Mouse (Mus musculus) megakaryocyte, embryonic 14.5 days (primary cell): Measurements from ENCODE around the gene Pyroxd2. TPM values are rescaled to one million over a fixed set of nuclear protein-coding genes. Genes with fewer than 3 reads are reported as not detected.
A peak's percentile ranks its signal among the peaks of the same experiment; 100 is the strongest.
"Not testable (repeated sequence)": the region's sequence is repeated elsewhere in the genome, so short reads cannot be mapped to it uniquely, and the experiment has no call there.

Experiments
- H3K27me3 ChIP-seq: replicated peaks from 2 replicates; pipeline ENCODE3; 2012; ENCODE audit warnings: inconsistent platforms
- H3K36me3 ChIP-seq: replicated peaks from 2 replicates; pipeline ENCODE3; 2012; ENCODE audit warnings: low read length, inconsistent platforms, mixed read lengths
- H3K4me1 ChIP-seq: 2 replicates; pipeline ENCODE4 v1.6.1; 2012; ENCODE audit warnings: inconsistent platforms
- H3K4me3 ChIP-seq: replicated peaks from 2 replicates; pipeline ENCODE3; 2012; ENCODE audit warnings: moderate library complexity, mild to moderate bottlenecking, inconsistent platforms
- H3K9me3 ChIP-seq: 2 replicates; pipeline ENCODE4 v1.6.1; 2012; ENCODE audit warnings: inconsistent platforms
- FLI1 ChIP-seq: IDR thresholded peaks from 2 replicates; pipeline ENCODE4 v1.6.1; 2012; ENCODE audit warnings: low read length, inconsistent platforms, mixed read lengths
- GATA1 ChIP-seq: IDR thresholded peaks from 3 replicates; pipeline ENCODE4 v1.6.1; 2012; ENCODE audit warnings: mixed read lengths, low read length, inconsistent platforms, borderline replicate concordance
- polyA plus RNA-seq: library from polyadenylated mRNA; stranded (reverse); fragments of >175 nt; gene quantifications from 2 replicates; pipeline ENCODE4 v1.2.3, GENCODE M21; 2012; ENCODE audit warnings: low replicate concordance; ENCODE audit not compliant: insufficient read depth

Pyroxd2 gene
- polyA plus RNA-seq, result 0.80 and 2.4 TPM in 2 replicates

DNA sequence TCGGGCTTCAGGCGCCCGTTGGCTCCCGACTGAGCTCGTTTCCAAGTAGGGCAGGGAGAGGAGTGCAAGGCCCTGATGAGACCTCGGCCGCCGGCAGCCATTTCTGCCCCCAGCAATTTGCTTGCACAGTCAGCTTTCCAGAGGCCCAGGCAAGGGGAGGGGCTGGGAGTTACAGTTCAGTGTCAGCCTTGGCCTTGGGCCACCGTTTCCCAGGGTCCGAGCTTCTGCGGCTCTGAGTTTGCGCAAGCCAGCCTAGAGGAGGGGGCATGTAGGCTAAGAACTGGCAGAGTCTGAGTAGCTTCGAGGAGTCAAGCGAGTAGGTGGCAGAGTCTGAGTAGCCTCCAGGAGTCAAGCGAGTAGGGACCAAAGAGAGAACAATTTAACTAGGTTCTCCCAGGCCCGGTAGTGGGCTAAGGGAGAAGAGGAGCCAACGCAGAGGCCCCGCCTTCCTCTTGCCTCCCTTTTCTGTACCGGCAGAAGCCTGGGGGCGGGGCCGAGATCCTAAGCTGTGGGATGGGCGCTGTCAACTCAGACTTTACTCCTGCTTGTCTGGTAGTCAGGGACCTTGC lies at the start of gene Pyroxd2:
Pyroxd2 (minus strand) TSS at position 413 of the 569 bp plus-strand sequence.
- Histone ChIP-seq H3K27me3 (peaks cover 14% of the 10 kb centered on the region), H3K4me3 (peak within 1 kb of the TSS; percentile 83), H3K4me1 (peaks cover 37% of the 10 kb centered on the region), H3K9me3 (no peaks in the 10 kb centered on the region), H3K36me3 (peaks cover 25% of the 10 kb centered on the region)
- TF ChIP-seq FLI1 (no peak), GATA1 (no peak)

DNA sequence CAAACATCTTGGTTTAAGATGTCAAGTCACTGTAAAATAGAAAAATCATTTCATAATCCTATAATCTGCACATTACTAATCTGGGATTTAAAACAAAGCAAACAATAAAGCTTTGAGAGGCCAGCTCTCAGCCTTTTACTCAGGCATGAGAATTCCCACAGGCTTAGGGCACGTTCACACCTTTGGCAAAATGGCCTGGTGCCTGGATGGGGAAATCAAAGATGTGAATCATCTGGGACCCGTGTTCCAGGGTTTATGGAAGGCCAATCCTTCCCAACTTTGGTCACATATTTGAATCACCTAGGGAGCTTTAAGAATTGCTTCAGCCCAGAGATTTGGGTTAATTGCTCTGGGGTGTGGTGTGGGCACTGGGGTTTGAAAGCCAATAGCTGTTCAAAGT lies 45.3 kb upstream of the Pyroxd2 start:
- Histone ChIP-seq H3K36me3 (no peaks in the 10 kb centered on the region), H3K9me3 (no peaks in the 10 kb centered on the region), H3K4me1 (peaks cover 25% of the 10 kb centered on the region), H3K27me3 (peaks cover 25% of the 10 kb centered on the region), H3K4me3 (no peak overlapping the region)
- TF ChIP-seq GATA1, result no peak
- no peak for TF ChIP-seq FLI1

DNA sequence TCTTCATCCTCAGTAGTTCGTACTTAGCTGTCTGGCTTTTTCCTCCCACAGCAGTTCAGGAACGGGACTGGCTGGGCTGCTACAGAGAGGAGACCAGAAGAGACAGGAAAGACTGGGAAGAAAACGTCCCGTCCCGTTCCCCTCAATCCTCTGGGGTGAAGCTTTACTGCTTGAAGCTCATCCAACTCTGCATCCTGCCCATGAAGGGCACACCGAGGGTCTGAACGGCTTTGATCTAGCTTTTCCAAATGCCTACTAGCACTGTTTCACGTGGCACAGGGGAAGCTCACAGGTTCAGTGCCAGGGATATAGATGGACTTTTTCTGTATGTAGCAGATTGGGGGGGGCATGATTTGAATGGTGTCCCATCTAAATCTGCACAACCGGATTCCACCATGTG lies 43.2 kb upstream of the Pyroxd2 start:
- TF ChIP-seq GATA1, result no peak
- TF ChIP-seq FLI1, result no peak
- Histone ChIP-seq H3K9me3 (no peaks in the 10 kb centered on the region), H3K4me3 (no peak overlapping the region), H3K36me3 (no peaks in the 10 kb centered on the region), H3K4me1 (peaks cover 29% of the 10 kb centered on the region), H3K27me3 (peaks cover 26% of the 10 kb centered on the region)

DNA sequence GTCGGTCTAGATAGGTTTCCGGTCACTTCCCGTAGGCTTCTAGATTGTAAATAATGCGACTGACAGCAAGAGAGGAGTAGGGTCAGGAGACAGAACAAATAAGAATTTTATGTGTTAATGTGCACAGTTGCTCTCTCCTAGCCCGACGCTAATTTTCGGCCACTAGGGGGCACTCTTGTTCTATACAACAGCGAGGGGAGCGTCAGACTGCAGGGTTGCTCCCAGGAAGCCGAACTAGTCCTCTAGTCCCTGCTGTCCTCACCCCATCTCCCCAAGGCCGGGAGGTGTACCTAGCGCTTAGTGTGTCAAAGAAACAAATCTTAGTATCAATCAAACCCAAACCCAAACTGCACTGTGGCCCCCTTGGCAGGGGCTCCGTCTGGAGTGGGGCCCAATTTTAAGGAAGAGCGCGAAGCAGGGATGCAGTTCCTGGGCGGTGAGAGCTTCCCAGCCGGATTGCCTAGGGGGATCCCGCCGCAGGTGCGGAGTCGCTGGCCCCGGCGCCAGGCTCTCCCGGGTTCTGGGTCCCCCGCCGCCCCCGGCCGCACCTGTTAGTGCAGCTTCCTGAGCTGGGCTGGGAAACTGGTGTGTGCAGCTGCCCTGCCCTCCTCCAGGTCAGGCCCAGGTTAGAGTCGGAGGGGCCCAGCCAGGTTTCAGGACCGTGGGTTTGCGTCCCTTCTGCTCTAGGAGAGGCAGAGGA lies 42.5 kb upstream of the Pyroxd2 start:
- peak overlapping the region; percentile 89 for H3K4me3 ChIP-seq
- no peak for TF ChIP-seq GATA1
- TF ChIP-seq FLI1, result no peak

DNA sequence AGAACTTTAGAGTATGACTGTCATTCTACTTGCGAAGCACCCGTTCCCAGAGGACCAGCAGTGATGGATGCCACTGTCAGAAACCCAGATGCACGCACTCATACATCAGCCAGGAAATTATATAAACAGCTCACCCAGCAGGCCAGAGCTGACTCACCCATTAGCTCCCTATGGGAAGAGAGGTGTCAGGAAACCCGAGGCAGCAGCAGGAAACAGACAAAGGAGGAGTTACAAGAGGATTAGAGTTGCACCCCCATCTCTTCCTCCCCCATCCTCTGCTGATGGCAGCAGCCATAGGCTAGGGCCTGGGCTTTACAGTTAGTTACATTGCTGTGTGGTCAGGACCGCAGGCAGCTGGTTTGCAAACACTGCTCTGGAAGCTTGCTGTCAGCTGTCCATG lies 35.7 kb upstream of the Pyroxd2 start:
- peak overlapping the region; percentile 44 for H3K4me3 ChIP-seq
- peaks cover 3% of the 10 kb centered on the region for H3K27me3 ChIP-seq
- no peaks in the 10 kb centered on the region for H3K36me3 ChIP-seq
- no peaks in the 10 kb centered on the region for H3K9me3 ChIP-seq
- peaks cover 75% of the 10 kb centered on the region for H3K4me1 ChIP-seq
- TF ChIP-seq FLI1 (0 out of 2 replicates have a peak, but pooled peaks have one; percentile 20), GATA1 (no peak)

More for the DNA sequence above, 42.5 kb upstream of the Pyroxd2 start:
- Histone ChIP-seq H3K36me3 (no peaks in the 10 kb centered on the region), H3K27me3 (peaks cover 26% of the 10 kb centered on the region), H3K4me1 (peaks cover 37% of the 10 kb centered on the region), H3K9me3 (no peaks in the 10 kb centered on the region)

DNA sequence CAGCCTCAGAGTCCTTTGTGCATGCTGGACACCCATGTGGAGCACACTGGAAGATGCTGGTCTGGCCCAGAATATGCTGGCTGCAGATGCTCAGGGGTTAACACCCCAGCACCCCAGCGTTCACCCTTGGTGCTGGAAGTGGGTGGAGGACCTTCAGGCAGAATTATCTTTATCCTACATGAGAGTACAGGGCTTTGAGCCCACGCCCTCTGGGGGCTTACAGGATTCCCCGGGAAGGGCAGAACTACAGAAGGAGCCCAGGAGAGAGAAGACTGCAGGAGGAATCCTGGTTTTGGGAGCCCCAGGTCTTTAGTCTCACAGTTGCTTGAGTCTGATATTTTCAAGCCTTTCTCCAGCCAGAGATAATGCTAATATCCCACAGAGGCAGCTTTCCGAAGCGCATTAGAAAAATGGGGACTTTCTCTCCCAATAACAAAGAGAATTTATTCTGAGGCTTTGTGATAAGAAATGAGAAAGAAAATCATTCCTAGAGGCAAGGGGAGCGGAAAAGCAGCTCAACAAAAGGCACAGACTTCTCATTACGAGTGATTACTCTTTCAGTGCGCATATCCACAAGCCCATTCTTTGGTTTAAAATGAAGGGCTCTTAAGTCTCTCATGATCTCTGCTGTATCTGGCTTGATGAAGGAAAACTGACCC lies 33.1 kb upstream of the Pyroxd2 start:
- Histone ChIP-seq H3K27me3 (no peaks in the 10 kb centered on the region), H3K4me1 (peaks cover 68% of the 10 kb centered on the region), H3K9me3 (no peaks in the 10 kb centered on the region), H3K4me3 (no peak overlapping the region), H3K36me3 (no peaks in the 10 kb centered on the region)
- TF ChIP-seq FLI1 (no peak), GATA1 (no peak)

DNA sequence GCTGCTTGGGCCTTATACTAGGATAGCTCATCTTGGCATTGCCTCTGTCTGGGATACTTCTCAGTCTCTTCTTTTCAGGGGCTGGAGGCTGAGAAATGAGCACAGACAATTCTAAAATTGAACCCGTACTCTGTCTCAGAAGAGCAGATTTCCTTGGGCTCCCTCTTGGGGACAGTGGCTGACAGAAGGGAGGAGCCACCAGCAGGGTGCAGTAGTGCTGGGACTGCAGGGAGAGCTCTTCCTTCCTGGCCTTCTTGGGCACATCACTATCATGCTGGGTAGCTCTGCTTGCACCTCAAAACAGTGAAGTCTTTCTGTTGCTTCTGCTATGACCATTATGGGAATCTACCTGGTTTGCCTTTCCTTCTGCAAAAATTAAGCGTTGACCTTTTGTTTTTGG lies 32.6 kb upstream of the Pyroxd2 start:
- H3K9me3 ChIP-seq, result no peaks in the 10 kb centered on the region
- no peaks in the 10 kb centered on the region for H3K36me3 ChIP-seq
- no peak overlapping the region for H3K4me3 ChIP-seq
- H3K4me1 ChIP-seq, result peaks cover 63% of the 10 kb centered on the region
- no peaks in the 10 kb centered on the region for H3K27me3 ChIP-seq
- no peak for TF ChIP-seq GATA1

DNA sequence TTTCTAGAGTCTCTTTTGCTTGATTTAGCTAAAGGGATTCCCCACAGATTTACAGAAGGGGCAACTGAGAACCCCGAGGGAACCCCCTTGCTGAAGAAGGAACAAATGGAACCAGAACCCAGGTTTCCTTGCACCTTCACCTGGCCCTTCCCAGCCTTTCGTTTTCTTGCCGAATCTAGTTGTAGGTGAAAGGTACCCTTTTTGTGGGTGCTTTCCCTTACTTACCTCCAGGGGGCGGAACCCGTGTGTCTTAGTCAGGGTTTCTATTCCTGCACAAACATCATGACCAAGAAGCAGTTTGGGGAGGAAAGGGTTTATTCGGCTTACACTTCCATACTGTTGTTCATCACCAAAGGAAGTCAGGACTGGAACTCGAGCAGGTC lies 27.6 kb upstream of the Pyroxd2 start:
- H3K27me3 ChIP-seq, H3K9me3 ChIP-seq: not testable (repeated sequence)
- Histone ChIP-seq H3K4me3 (peak overlapping the region; percentile 96), H3K4me1 (peaks cover 36% of the 10 kb centered on the region), H3K36me3 (peaks cover 32% of the 10 kb centered on the region)

DNA sequence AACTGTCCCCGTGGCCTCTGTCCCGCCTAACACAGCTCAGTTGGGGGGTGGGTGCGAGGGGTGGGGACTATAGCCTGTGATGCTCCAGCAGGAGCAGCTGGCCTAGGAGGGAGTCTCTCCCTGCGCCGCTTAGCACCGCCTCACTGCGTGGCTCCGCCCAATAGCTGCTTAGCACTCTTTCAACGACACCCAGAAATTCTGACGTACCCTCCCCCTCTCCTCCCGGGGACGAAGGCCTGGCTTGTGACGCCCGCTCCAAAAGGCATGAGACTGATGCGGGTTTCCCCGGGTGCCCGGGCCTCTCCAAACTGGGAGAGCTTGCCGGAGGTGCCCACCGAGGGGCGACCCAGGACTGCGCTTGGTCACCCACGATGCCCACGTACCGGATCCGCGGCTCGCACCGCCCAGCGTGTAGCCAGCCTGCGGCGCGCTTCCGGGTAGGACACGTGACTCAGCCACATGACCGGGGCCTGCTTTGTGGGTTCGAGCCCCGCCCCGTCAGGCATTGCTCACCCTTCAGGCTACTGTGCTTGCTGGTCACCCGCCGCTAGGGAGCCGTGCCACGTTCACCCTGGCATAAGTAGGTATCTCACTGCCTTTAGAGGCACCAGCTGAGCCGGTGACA lies 27.1 kb upstream of the Pyroxd2 start, which contains the start of gene Hps1:
Hps1 (minus strand) TSS at position 448 of the 625 bp plus-strand sequence.
- Histone ChIP-seq H3K4me1 (peaks cover 31% of the 10 kb centered on the region), H3K27me3 (no peaks in the 10 kb centered on the region)

DNA sequence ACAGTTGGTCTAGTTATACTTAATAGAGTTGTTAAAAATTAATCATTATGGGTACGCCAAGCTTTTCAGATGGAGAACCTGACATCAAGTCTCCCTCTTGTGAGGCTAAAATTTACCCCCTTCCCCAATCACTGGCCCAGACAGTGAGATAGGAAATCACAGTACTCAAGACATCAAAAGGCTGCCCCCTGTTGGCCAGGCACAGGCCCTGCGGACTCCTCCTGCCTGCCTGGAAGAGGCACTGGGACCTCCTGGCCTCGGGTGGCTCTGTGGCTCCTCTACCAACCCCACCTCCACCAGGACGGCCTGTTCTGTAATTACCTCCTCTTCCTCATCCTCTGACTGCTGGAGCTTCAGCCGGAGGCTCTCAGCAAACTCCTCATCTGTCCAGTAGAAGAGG lies 25.2 kb upstream of the Pyroxd2 start:
- TF ChIP-seq FLI1, result no peak
- TF ChIP-seq GATA1, result no peak
- H3K4me1 ChIP-seq, result peaks cover 26% of the 10 kb centered on the region
- peaks cover 49% of the 10 kb centered on the region for H3K36me3 ChIP-seq
- peak overlapping the region; percentile 56 for H3K4me3 ChIP-seq
- no peaks in the 10 kb centered on the region for H3K9me3 ChIP-seq
- H3K27me3 ChIP-seq, result no peaks in the 10 kb centered on the region

More for the DNA sequence above, 27.1 kb upstream of the Pyroxd2 start, which contains the start of gene Hps1:
- TF ChIP-seq GATA1 (no peak), FLI1 (no peak)
- H3K4me3 ChIP-seq, result peak within 1 kb of the TSS; percentile 96
- no peaks in the 10 kb centered on the region for H3K9me3 ChIP-seq
- peaks cover 35% of the 10 kb centered on the region for H3K36me3 ChIP-seq
